Mouse (Mus musculus) E14TG2a.4 (cell line): ENCODE results near the gene Ltf.

Experiments used
- CTCF ChIP-seq: conservative IDR thresholded peaks from 2 replicates; pipeline ENCODE4 v1.5.1; 2014; ENCODE audit warnings: low read length
- NANOG ChIP-seq: IDR thresholded peaks from 2 replicates; pipeline ENCODE4 v1.6.1; 2014; ENCODE audit warnings: borderline replicate concordance, low read length, mixed read lengths
- POU5F1 ChIP-seq: IDR thresholded peaks from 2 replicates; pipeline ENCODE4 v1.6.1; 2014; ENCODE audit warnings: low read length, borderline replicate concordance

- TF ChIP-seq CTCF: no peak
- no peak for TF ChIP-seq POU5F1
- TF ChIP-seq NANOG: no peak
These were observed 9.3 kb upstream of the Ltf start for GRCm38 (mm10) chr9:111009763-111010162.
